Mouse (Mus musculus) embryonic fibroblast, embryonic 13.5 days (primary cell): ENCODE data around the gene Pask.

Source experiments
- CTCF ChIP-seq: IDR thresholded peaks from 2 replicates; pipeline ENCODE4 v1.5.1; 2011; ENCODE audit warnings: mild to moderate bottlenecking, control low read depth, low read length, moderate library complexity, borderline replicate concordance; ENCODE audit not compliant: insufficient read depth
- POLR2A ChIP-seq: IDR thresholded peaks from 2 replicates; pipeline ENCODE4 v1.6.1; 2011; ENCODE audit warnings: low read depth, mild to moderate bottlenecking, control low read depth, low read length, moderate library complexity

DNA sequence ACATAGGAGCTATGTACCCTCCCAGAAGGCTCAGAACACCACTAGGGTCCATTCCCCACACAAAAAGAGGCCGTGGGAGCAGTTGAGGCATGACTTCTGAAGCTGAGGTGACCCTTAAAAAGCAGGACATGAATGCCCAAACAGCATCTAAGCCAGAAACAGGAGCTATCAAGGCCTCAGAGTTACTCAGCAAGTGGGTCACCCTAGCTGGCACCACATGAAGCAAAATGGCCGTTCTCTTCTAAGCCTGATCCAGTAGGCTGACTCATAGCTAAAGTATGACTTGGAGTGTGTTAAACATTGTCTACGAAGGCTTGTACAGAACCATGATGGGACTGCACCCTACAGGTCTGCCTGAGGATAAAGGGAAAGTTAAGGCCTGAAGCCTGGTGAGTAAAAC, 16.8 kb downstream of the Pask start:
- TF ChIP-seq CTCF (no peak), POLR2A (no peak)
